Mouse (Mus musculus): ENCODE measurements around the gene Fam163a. TPM values are rescaled to one million over a fixed set of nuclear protein-coding genes. Genes with fewer than 3 reads are reported as not detected.

The Fam163a gene
- polyA plus RNA-seq, 1 experiment from 2014 or later, result 0.34 TPM

GRCm38 (mm10) chr1:156192853-156193252 is 12.0 kb downstream of the Fam163a start:
- Histone ChIP-seq H3K36me3 (no peaks in the 10 kb centered on the region), H3K27ac (no peak overlapping the region), H3K4me3 (no peak overlapping the region), H3K27me3 (ENCODE audit: low read depth, poor library complexity, severe bottlenecking) (0 out of 2 replicates have a peak, but pooled peaks cover 7% of the 10 kb centered on the region), H3K4me1 (no peaks in the 10 kb centered on the region; the same call in 1 of the 2 replicates), H3K9me3 (replicated peaks) (no peaks in the 10 kb centered on the region)
- 83% methylated on average over 7 of the region's 7 CpGs for WGBS
- no peak for DNase-seq (ENCODE audit: low spot score)

DNA sequence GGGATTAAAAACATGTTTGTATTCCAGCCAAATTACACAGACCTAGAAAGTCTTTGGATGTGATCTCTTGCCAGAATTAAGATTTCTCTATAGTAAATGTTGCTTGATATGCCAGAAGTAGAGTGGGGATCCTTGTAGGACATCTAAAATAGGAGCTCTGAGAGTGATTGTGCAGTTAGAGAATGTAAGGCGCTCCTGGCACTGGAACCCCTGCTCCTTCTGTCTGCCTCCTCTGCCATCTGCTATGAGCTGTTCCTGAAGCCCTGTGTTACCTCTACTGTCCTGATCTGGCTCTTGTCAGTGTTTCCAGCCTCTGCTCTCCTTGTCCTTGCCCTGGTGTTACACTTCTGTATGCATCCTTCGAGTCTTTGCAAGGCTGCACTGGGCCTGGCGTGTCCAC is 18.2 kb downstream of the Fam163a start:
- Histone ChIP-seq H3K4me3 (no peak overlapping the region), H3K36me3 (no peaks in the 10 kb centered on the region), H3K27ac (no peak overlapping the region), H3K9me3 (replicated peaks) (no peaks in the 10 kb centered on the region), H3K4me1 (peaks cover 27% of the 10 kb centered on the region), H3K27me3 (ENCODE audit: low read depth, poor library complexity, severe bottlenecking) (no peaks in the 10 kb centered on the region)
- no peak for DNase-seq (ENCODE audit: low spot score)
- 91% methylated on average over 3 of the region's 3 CpGs for WGBS

- H3K4me1 ChIP-seq, result peaks cover 42% of the 10 kb centered on the region
- no peaks in the 10 kb centered on the region for H3K27me3 ChIP-seq (ENCODE audit: low read depth, poor library complexity, severe bottlenecking)
- WGBS, result 11% methylated on average over 11 of the region's 11 CpGs
- no peaks in the 10 kb centered on the region for H3K9me3 ChIP-seq (replicated peaks)
- no peak overlapping the region for H3K27ac ChIP-seq
- no peaks in the 10 kb centered on the region for H3K36me3 ChIP-seq
- H3K4me3 ChIP-seq, result no peak overlapping the region
- peak; percentile 67 for DNase-seq (ENCODE audit: low spot score)
Measured at GRCm38 (mm10) chr1:156184158-156184571, 20.7 kb downstream of the Fam163a start.

DNA sequence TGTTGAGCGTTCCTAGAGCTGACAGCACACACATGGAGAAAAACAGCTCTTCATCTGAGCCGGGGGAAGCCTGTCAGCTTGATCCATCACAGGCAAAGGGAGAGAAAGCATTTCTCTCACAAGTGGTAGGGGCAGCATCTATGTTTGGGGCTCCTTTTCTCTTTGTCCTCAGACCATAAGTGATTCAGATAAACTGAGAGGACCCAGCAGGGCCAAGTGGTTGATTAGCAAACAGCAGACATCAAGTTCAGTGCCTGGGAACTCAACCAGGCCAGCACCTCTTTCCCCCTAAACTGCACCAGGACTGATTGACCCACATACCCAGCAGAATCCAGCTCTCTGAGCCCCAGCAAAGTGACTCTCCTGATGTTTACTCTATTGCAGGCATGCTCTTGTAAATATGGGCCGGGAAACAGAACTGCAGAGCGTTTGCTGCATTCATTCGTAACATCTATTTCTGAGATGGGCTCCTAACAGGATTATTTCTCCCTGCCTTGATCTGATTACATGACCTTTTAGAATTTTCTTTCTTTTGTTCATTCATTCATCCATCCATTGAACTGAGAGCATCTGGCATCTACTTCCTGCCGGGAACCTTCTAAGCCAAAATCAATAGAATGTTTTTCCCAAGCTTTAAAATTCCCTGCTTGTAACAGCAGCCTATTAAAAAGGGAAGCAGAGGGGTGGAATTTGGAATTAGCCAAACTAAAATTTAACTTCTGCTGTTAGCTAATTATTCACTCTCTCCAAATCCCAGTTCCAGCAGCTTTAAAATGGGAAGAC is 21.5 kb downstream of the Fam163a start:
- Histone ChIP-seq H3K36me3 (no peaks in the 10 kb centered on the region), H3K4me1 (peaks cover 42% of the 10 kb centered on the region), H3K9me3 (replicated peaks) (no peaks in the 10 kb centered on the region), H3K27ac (peak overlapping the region; percentile 27; the same call in 1 of the 2 replicates), H3K4me3 (no peak overlapping the region), H3K27me3 (ENCODE audit: low read depth, poor library complexity, severe bottlenecking) (no peaks in the 10 kb centered on the region)
- DNase-seq (ENCODE audit: low spot score), result no peak
- 63% methylated on average over 6 of the region's 6 CpGs for WGBS

DNA sequence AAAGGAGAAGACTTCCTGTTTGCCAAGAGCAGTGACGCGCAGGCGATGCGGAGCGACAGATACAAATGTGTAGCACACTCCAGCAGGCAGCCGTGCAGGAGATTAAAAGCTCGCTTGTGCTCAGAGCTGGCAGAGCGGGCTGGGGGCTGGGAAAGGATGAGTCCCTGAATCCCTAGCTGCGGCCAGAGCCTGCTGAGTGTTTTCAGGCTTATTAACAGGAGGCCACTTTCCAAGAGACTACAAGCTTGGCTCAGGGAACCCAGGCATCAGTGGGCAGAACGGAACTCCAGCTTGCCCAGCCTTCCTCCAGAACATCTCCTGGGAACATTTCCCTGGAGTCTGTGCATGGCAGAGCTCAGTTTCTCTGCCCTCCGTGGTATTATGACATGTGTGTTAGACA is 25.0 kb downstream of the Fam163a start:
- whole genome bisulfite sequencing, result 39% methylated on average over 11 of the region's 11 CpGs
- H3K27ac ChIP-seq, result peak overlapping the region; percentile 53
- no peak overlapping the region for H3K4me3 ChIP-seq
- DNase-seq (ENCODE audit: low spot score), result peak; percentile 38
- peaks cover 39% of the 10 kb centered on the region for H3K4me1 ChIP-seq
- no peaks in the 10 kb centered on the region for H3K36me3 ChIP-seq
- no peaks in the 10 kb centered on the region for H3K9me3 ChIP-seq (replicated peaks)
- H3K27me3 ChIP-seq (ENCODE audit: low read depth, poor library complexity, severe bottlenecking), result no peaks in the 10 kb centered on the region

DNA sequence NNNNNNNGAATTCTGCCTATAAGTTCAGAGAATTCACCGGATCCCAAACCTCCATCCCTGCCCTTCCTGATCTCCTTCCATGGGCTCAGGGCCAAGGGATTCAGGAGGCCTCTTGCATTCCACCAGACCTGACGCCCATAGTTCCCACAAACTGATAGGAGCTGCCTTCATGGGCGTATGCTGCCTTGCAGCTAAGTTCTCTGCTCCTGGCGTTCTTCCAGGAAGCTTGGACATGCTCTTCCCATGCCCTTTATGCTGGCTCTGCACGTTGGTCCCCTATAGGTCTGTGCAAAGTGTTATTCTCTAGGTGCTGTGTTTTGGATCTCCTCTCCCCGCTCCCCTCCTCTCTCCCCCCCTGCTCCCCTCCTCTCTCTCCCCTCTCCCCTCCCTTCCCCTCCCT is 36.1 kb downstream of the Fam163a start:
- Histone ChIP-seq H3K4me3 (no peak overlapping the region), H3K27me3 (ENCODE audit: low read depth, poor library complexity, severe bottlenecking) (peaks cover 7% of the 10 kb centered on the region; the same call in 1 of the 2 replicates), H3K27ac (no peak overlapping the region), H3K36me3 (no peaks in the 10 kb centered on the region), H3K4me1 (no peaks in the 10 kb centered on the region), H3K9me3 (replicated peaks) (no peaks in the 10 kb centered on the region)
- DNase-seq (ENCODE audit: low spot score), result no peak
- 63% methylated on average over 6 of the region's 6 CpGs for WGBS

DNA sequence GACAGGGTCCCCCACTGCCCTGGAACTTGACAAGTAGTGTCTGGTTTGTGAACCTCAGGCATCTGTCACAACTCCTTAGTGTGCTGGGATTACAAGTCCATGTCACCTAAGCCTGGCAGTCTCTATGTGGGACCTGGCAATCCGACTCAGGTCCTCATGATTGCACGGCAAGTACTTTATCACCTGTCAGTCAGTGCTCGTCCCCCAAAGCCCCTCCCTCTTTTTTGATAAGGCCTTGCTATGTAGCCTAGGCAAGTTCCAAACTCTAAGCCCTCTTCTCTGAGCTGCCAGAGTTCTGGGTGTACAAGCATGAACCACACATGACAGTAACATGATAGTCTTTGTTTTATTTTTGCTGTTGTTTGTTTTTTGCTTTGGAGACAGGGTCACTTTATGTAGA is 88.1 kb downstream of the Fam163a start:
- Histone ChIP-seq H3K4me3 (no peak overlapping the region), H3K36me3 (no peaks in the 10 kb centered on the region), H3K27me3 (ENCODE audit: low read depth, poor library complexity, severe bottlenecking) (peaks cover 11% of the 10 kb centered on the region; the same call in 1 of the 2 replicates), H3K27ac (no peak overlapping the region), H3K9me3 (replicated peaks) (no peaks in the 10 kb centered on the region), H3K4me1 (peaks cover 21% of the 10 kb centered on the region)
- 47% methylated on average over 3 of the region's 3 CpGs for WGBS
- no peak for DNase-seq (ENCODE audit: low spot score)

- Histone ChIP-seq H3K4me1 (peaks cover 26% of the 10 kb centered on the region), H3K27me3 (ENCODE audit: low read depth, poor library complexity, severe bottlenecking) (peaks cover 11% of the 10 kb centered on the region; the same call in 1 of the 2 replicates), H3K27ac (no peak overlapping the region), H3K4me3 (no peak overlapping the region), H3K36me3 (no peaks in the 10 kb centered on the region), H3K9me3 (replicated peaks) (no peaks in the 10 kb centered on the region)
- 88% methylated on average over 8 of the region's 8 CpGs for WGBS
- DNase-seq (ENCODE audit: low spot score), result no peak
Measured at GRCm38 (mm10) chr1:156113884-156114499, 90.8 kb downstream of the Fam163a start.

DNA sequence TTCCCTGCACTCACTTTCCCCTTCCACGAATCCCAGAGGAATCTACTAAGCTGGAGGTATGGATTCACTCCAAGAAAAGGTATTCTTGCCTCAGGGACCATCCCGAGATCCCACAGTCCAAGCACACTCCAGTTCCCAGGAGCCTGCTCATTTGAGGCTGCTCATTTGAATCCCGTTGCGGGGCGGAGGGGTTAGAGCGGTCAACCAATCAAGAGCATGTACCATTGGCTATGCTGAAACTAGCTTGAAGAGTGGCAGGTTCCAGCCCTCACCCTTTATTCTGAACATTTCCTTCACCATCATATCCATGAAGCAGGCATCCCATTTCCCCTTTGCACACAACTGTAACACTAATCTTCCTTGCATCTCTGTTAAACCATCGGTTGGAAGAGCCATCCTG is 92.7 kb downstream of the Fam163a start:
- Histone ChIP-seq H3K4me1 (peaks cover 36% of the 10 kb centered on the region), H3K36me3 (no peaks in the 10 kb centered on the region), H3K9me3 (replicated peaks) (no peaks in the 10 kb centered on the region), H3K4me3 (no peak overlapping the region), H3K27me3 (ENCODE audit: low read depth, poor library complexity, severe bottlenecking) (peaks cover 11% of the 10 kb centered on the region; the same call in 1 of the 2 replicates), H3K27ac (no peak overlapping the region)
- DNase-seq (ENCODE audit: low spot score), result no peak
- WGBS, result 64% methylated on average over 7 of the region's 7 CpGs

DNA sequence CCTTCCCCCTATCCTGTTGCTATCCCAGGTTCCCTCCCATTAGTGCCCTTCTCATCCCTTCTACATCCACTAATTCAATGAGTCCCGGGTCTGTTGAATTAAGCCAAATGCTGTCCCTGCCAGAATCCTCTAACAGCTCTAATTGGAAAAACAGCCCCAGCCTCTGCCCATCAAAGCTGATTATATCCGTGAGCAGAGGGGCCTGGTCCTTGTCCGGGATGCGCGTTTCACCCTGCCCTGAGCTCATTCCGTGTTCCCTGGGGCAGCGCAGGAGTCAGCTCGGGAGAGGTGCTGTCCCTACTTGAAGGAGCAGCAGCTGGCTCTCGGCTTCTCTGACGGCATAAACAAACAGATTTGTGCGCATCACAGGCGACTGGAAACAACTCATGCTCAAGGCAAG is 93.1 kb downstream of the Fam163a start:
- H3K4me1 ChIP-seq, result peaks cover 32% of the 10 kb centered on the region
- WGBS, result 31% methylated on average over 12 of the region's 12 CpGs
- no peak overlapping the region for H3K27ac ChIP-seq

GRCm38 (mm10) chr1:156111090-156111489 is 93.7 kb downstream of the Fam163a start:
- 76% methylated on average over 9 of the region's 9 CpGs for WGBS
- Histone ChIP-seq H3K9me3 (replicated peaks) (no peaks in the 10 kb centered on the region), H3K27me3 (ENCODE audit: low read depth, poor library complexity, severe bottlenecking) (peaks cover 11% of the 10 kb centered on the region; the same call in 1 of the 2 replicates), H3K4me3 (no peak overlapping the region), H3K4me1 (peaks cover 30% of the 10 kb centered on the region), H3K27ac (no peak overlapping the region), H3K36me3 (no peaks in the 10 kb centered on the region)
- DNase-seq (ENCODE audit: low spot score), result no peak

More for the DNA sequence above, 93.1 kb downstream of the Fam163a start:
- DNase-seq (ENCODE audit: low spot score), result no peak
- Histone ChIP-seq H3K36me3 (no peaks in the 10 kb centered on the region), H3K27me3 (ENCODE audit: low read depth, poor library complexity, severe bottlenecking) (peaks cover 11% of the 10 kb centered on the region; the same call in 1 of the 2 replicates), H3K9me3 (replicated peaks) (no peaks in the 10 kb centered on the region), H3K4me3 (no peak overlapping the region)

GRCm38 (mm10) chr1:156108400-156108799 is 96.4 kb downstream of the Fam163a start:
- WGBS, result 13% methylated on average over 10 of the region's 10 CpGs
- DNase-seq (ENCODE audit: low spot score), result no peak

GRCm38 (mm10) chr1:156107424-156107823 is 97.4 kb downstream of the Fam163a start:
- no peak for DNase-seq (ENCODE audit: low spot score)
- Histone ChIP-seq H3K27ac (no peak overlapping the region), H3K36me3 (no peaks in the 10 kb centered on the region), H3K4me1 (peaks cover 21% of the 10 kb centered on the region), H3K4me3 (no peak overlapping the region), H3K27me3 (ENCODE audit: low read depth, poor library complexity, severe bottlenecking) (peaks cover 3% of the 10 kb centered on the region; the same call in 1 of the 2 replicates), H3K9me3 (replicated peaks) (no peaks in the 10 kb centered on the region)
- WGBS, result 96% methylated on average over 2 of the region's 2 CpGs

More at GRCm38 (mm10) chr1:156108400-156108799, 96.4 kb downstream of the Fam163a start:
- no peaks in the 10 kb centered on the region for H3K9me3 ChIP-seq (replicated peaks)
- H3K27me3 ChIP-seq (ENCODE audit: low read depth, poor library complexity, severe bottlenecking), result peaks cover 11% of the 10 kb centered on the region; the same call in 1 of the 2 replicates
- H3K4me3 ChIP-seq, result peak overlapping the region; percentile 6; the same call in 1 of the 2 replicates
- peaks cover 21% of the 10 kb centered on the region for H3K4me1 ChIP-seq
- no peaks in the 10 kb centered on the region for H3K36me3 ChIP-seq
- H3K27ac ChIP-seq, result peak overlapping the region; percentile 10; the same call in 1 of the 2 replicates

Data from limb, embryonic 10.5 days (tissue).